Mouse (Mus musculus) liver, adult 2 months (tissue): Measurements from ENCODE around the gene Bcl2.

Experiments
- CTCF ChIP-seq: fragments of 200-500 bp; IDR thresholded peaks from 2 replicates; pipeline ENCODE4 v1.5.1; 2011; ENCODE audit warnings: low read depth, low read length, control low read depth
- POLR2A ChIP-seq: fragments of 200-500 bp; IDR thresholded peaks from 2 replicates; pipeline ENCODE4 v1.6.1; 2011; ENCODE audit warnings: low read length, control low read depth; ENCODE audit not compliant: insufficient read depth; ENCODE audit errors: extremely low read depth

- TF ChIP-seq CTCF (no peak), POLR2A (no peak)
Measured at GRCm38 (mm10) chr1:106662486-106662885, 51.6 kb downstream of the Bcl2 start.
